Mouse (Mus musculus): Measurements from ENCODE around the gene Olfr145. TPM values are rescaled to one million over a fixed set of nuclear protein-coding genes. Genes with fewer than 3 reads are reported as not detected.

Gene Olfr145
- total RNA-seq, 2 experiments from 2014 or later: not detected

Other genes with a start within 250 kb of the Olfr145 start
- gene Tbrg1, start 239.4 kb upstream of the Olfr145 start, total RNA-seq (2015; ENCODE audit: low replicate concordance): 16.9 and 30.6 TPM in 2 replicates
- gene Tbrg1, start 239.4 kb upstream of the Olfr145 start, total RNA-seq (2017; ENCODE audit: low replicate concordance): 19.5 and 25.8 TPM in 2 replicates
- not detected in 2 replicates for gene Panx3, start 227.5 kb upstream of the Olfr145 start, total RNA-seq (2015; ENCODE audit: low replicate concordance)
- gene Panx3, start 227.5 kb upstream of the Olfr145 start, total RNA-seq (2017; ENCODE audit: low replicate concordance): not detected in 2 replicates
- gene Olfr160, start 180.5 kb upstream of the Olfr145 start, total RNA-seq (2015; ENCODE audit: low replicate concordance): not detected in 2 replicates
- gene Olfr160, start 180.5 kb upstream of the Olfr145 start, total RNA-seq (2017; ENCODE audit: low replicate concordance): not detected in 2 replicates
- not detected in 2 replicates for gene Olfr874, start 151.6 kb upstream of the Olfr145 start, total RNA-seq (2015; ENCODE audit: low replicate concordance)
- gene Olfr874, start 151.6 kb upstream of the Olfr145 start, total RNA-seq (2017; ENCODE audit: low replicate concordance): not detected in 2 replicates
- not detected in 2 replicates for gene Olfr875, start 124.9 kb upstream of the Olfr145 start, total RNA-seq (2015; ENCODE audit: low replicate concordance)
- not detected in 2 replicates for gene Olfr875, start 124.9 kb upstream of the Olfr145 start, total RNA-seq (2017; ENCODE audit: low replicate concordance)
- gene Olfr876, start 93.7 kb upstream of the Olfr145 start, total RNA-seq (2015; ENCODE audit: low replicate concordance): not detected in 2 replicates
- gene Olfr876, start 93.7 kb upstream of the Olfr145 start, total RNA-seq (2017; ENCODE audit: low replicate concordance): not detected in 2 replicates
- gene Olfr877, start 42.5 kb upstream of the Olfr145 start, total RNA-seq (2015; ENCODE audit: low replicate concordance): not detected in 2 replicates
- gene Olfr877, start 42.5 kb upstream of the Olfr145 start, total RNA-seq (2017; ENCODE audit: low replicate concordance): not detected in 2 replicates
- gene Olfr878, start 21.1 kb downstream of the Olfr145 start, total RNA-seq (2015; ENCODE audit: low replicate concordance): not detected in 2 replicates
- gene Olfr878, start 21.1 kb downstream of the Olfr145 start, total RNA-seq (2017; ENCODE audit: low replicate concordance): not detected in 2 replicates
- not detected in 2 replicates for gene Olfr881, start 95.1 kb downstream of the Olfr145 start, total RNA-seq (2015; ENCODE audit: low replicate concordance)
- gene Olfr881, start 95.1 kb downstream of the Olfr145 start, total RNA-seq (2017; ENCODE audit: low replicate concordance): not detected in 2 replicates
- gene Olfr883, start 129.1 kb downstream of the Olfr145 start, total RNA-seq (2015; ENCODE audit: low replicate concordance): not detected in 2 replicates
- not detected in 2 replicates for gene Olfr883, start 129.1 kb downstream of the Olfr145 start, total RNA-seq (2017; ENCODE audit: low replicate concordance)
- not detected in 2 replicates for gene Olfr884, start 149.8 kb downstream of the Olfr145 start, total RNA-seq (2015; ENCODE audit: low replicate concordance)
- gene Olfr884, start 149.8 kb downstream of the Olfr145 start, total RNA-seq (2017; ENCODE audit: low replicate concordance): not detected in 2 replicates
- gene Olfr885, start 164.6 kb downstream of the Olfr145 start, total RNA-seq (2015; ENCODE audit: low replicate concordance): not detected in 2 replicates
- gene Olfr885, start 164.6 kb downstream of the Olfr145 start, total RNA-seq (2017; ENCODE audit: low replicate concordance): not detected in 2 replicates
- gene Olfr887, start 187.3 kb downstream of the Olfr145 start, total RNA-seq (2015; ENCODE audit: low replicate concordance): not detected in 2 replicates
- not detected in 2 replicates for gene Olfr887, start 187.3 kb downstream of the Olfr145 start, total RNA-seq (2017; ENCODE audit: low replicate concordance)
- not detected in 2 replicates for gene Olfr888, start 211.4 kb downstream of the Olfr145 start, total RNA-seq (2015; ENCODE audit: low replicate concordance)
- gene Olfr888, start 211.4 kb downstream of the Olfr145 start, total RNA-seq (2017; ENCODE audit: low replicate concordance): not detected in 2 replicates
- not detected in 2 replicates for gene Olfr889, start 218.5 kb downstream of the Olfr145 start, total RNA-seq (2015; ENCODE audit: low replicate concordance)
- gene Olfr889, start 218.5 kb downstream of the Olfr145 start, total RNA-seq (2017; ENCODE audit: low replicate concordance): not detected in 2 replicates
- gene Olfr890, start 245.8 kb downstream of the Olfr145 start, total RNA-seq (2015; ENCODE audit: low replicate concordance): not detected in 2 replicates
- not detected in 2 replicates for gene Olfr890, start 245.8 kb downstream of the Olfr145 start, total RNA-seq (2017; ENCODE audit: low replicate concordance)